Mouse (Mus musculus) mature B cell (primary cell): Measurements from ENCODE around the gene Ddah2.

Source experiments
- in situ Hi-C: fragments of 300-500 bp; cut with MboI; formaldehyde crosslinking; loops from 2 replicates; pipeline ENCODE4 v1.14.3; 2019

Gene Ddah2

GRCm38 (mm10) chr17:35050126-35050750 is 8.6 kb upstream of the Ddah2 start:
- in situ Hi-C loops, result loop anchor here (10.0 kb wide), 1 partner anchor 45 kb away; the partner anchor contains the start of gene Vars

- in situ Hi-C loops, result loop anchor here (10.0 kb wide), 1 partner anchor 47 kb away; the partner anchor contains the start of gene Vars
Measured at GRCm38 (mm10) chr17:35051156-35052086, 7.4 kb upstream of the Ddah2 start.

GRCm38 (mm10) chr17:35052271-35052798 is 6.5 kb upstream of the Ddah2 start:
- in situ Hi-C loops, result loop anchor here (10.0 kb wide), 1 partner anchor 48 kb away; the partner anchor contains the start of gene Vars

- in situ Hi-C loops, result loop anchor here (10.0 kb wide), 1 partner anchor 51 kb away; the partner anchor contains the start of gene Vars
Measured at GRCm38 (mm10) chr17:35055691-35056495, 2.9 kb upstream of the Ddah2 start.

GRCm38 (mm10) chr17:35057090-35057489 is 1.7 kb upstream of the Ddah2 start:
- in situ Hi-C loops, result loop anchor here (10.0 kb wide), 1 partner anchor 52 kb away; the partner anchor contains the start of gene Vars

- in situ Hi-C loops, result loop anchor here (10.0 kb wide), 1 partner anchor 54 kb away; the partner anchor contains the start of gene Vars
Measured at GRCm38 (mm10) chr17:35058316-35058715, 519 bp upstream of the Ddah2 start.

GRCm38 (mm10) chr17:35060071-35060470 is 1.2 kb downstream of the Ddah2 start:
- in situ Hi-C loops, result loop anchor here (5.0 kb wide), 1 partner anchor 38 kb away; no protein-coding TSS in a partner anchor

GRCm38 (mm10) chr17:35060737-35061297 is 2.0 kb downstream of the Ddah2 start:
- in situ Hi-C loops, result loop anchor here (5.0 kb wide), 1 partner anchor 39 kb away; no protein-coding TSS in a partner anchor

- in situ Hi-C loops, result loop anchor here (5.0 kb wide), 1 partner anchor 39 kb away; no protein-coding TSS in a partner anchor
Measured at GRCm38 (mm10) chr17:35061299-35061698, 2.5 kb downstream of the Ddah2 start.

- in situ Hi-C loops, result loop anchor here (5.0 kb wide), 1 partner anchor 41 kb away; no protein-coding TSS in a partner anchor
Measured at GRCm38 (mm10) chr17:35063466-35063865, 4.6 kb downstream of the Ddah2 start.

- in situ Hi-C loops, result loop anchor here (5.0 kb wide), 1 partner anchor 42 kb away; no protein-coding TSS in a partner anchor
Measured at GRCm38 (mm10) chr17:35064378-35064877, 5.6 kb downstream of the Ddah2 start.

- in situ Hi-C loops, result loop anchor here (5.0 kb wide), 1 partner anchor 43 kb away; no protein-coding TSS in a partner anchor
Measured at GRCm38 (mm10) chr17:35064951-35065947, 6.4 kb downstream of the Ddah2 start, which contains the start of gene Ly6g6c. Gene Ly6g6c (plus strand): TSS chr17:35065388.

GRCm38 (mm10) chr17:35066084-35066483 is 7.2 kb downstream of the Ddah2 start, which contains the start of gene Mpig6b:
Gene Mpig6b (minus strand): TSS chr17:35066184.
- in situ Hi-C loops, result no loop called here

- in situ Hi-C loops, result no loop called here
Measured at GRCm38 (mm10) chr17:35068213-35068914, 9.5 kb downstream of the Ddah2 start.

GRCm38 (mm10) chr17:35070556-35071229 is 11.9 kb downstream of the Ddah2 start:
- in situ Hi-C loops, result no loop called here

GRCm38 (mm10) chr17:35071454-35071853 is 12.6 kb downstream of the Ddah2 start:
- in situ Hi-C loops, result no loop called here

- in situ Hi-C loops, result no loop called here
Measured at GRCm38 (mm10) chr17:35074097-35074496, 15.3 kb downstream of the Ddah2 start.
